Mouse (Mus musculus): Measurements from ENCODE around the gene Tex2.

DNA sequence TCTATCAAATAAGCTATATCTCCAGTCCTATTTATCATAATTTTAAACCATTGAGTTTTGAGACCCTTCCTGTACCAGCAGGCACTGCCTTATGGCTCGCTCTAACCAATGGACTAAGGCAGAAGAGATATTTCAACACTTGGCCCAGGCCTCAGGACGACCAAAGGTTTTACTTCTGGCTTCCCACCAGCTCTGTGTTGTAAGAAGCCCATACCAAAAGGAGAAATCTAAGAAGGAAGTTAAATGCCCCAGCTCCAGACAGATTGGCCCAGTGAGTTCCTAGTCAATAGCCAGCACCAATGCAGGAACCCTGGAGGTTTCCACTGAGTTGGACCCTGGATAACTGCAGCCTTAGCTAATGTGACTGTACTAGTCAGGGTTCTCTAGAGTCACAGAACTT, 10.4 kb upstream of the Tex2 start:
- no peak for TF ChIP-seq ZC3H11A (IDR thresholded peaks at IDR 0.05; ENCODE audit: borderline replicate concordance, low read depth, low read length)
- no peak for TF ChIP-seq HCFC1 (IDR thresholded peaks at IDR 0.05; ENCODE audit: borderline replicate concordance, insufficient read depth, low read length)
- no peak for TF ChIP-seq CHD2 (IDR thresholded peaks at IDR 0.05; ENCODE audit: low read depth, low read length)
- TF ChIP-seq MAFK (IDR thresholded peaks at IDR 0.05; ENCODE audit: insufficient read depth, low read depth, low read length), result no peak
- TF ChIP-seq ZNF384 (IDR thresholded peaks at IDR 0.05; ENCODE audit: low read depth, low read length), result no peak
